Mouse (Mus musculus): Measurements from ENCODE around the gene Dhrs7b. TPM values are rescaled to one million over a fixed set of nuclear protein-coding genes. Genes with fewer than 3 reads are reported as not detected.
"Not testable (repeated sequence)": the region's sequence is repeated elsewhere in the genome, so short reads cannot be mapped to it uniquely, and the experiment has no call there.

Gene Dhrs7b
- polyA plus RNA-seq (2012; rRNA removed), result 17.0 and 17.2 TPM in 2 replicates

DNA sequence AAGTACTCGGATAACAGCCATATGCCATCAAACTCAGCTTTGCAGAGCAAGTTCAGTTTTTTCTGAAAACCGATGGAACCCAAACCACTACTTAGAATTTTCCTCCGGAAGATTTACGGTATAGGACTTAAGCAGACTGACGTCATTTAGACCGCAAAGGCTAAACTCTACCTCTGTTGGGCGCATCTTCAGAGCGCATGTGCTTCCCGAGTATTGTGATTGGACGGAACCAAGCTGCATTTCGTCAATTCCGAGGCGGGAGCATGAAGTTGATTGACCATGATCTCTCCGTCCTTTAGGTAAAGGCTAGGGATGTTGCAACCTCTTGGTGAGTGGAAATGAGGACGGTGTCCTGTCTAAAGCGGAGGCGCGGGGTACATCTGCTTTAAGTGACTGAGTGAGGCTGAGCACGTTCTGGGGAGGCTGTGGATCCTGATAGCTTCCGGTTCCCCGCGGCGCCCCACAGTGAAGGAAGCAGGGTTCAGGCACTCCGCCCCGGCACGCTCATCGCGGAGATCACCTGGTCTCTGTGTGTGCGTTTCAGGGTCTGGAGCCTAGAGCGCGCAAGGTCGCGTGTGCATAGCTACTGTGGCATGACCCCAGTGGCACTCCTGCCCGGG is at the start of gene Dhrs7b:
TSS of gene Dhrs7b (plus strand) at position 199 of the 620 bp plus-strand sequence.
- peak; percentile 60 for DNase-seq (ENCODE audit: low spot score)

DNA sequence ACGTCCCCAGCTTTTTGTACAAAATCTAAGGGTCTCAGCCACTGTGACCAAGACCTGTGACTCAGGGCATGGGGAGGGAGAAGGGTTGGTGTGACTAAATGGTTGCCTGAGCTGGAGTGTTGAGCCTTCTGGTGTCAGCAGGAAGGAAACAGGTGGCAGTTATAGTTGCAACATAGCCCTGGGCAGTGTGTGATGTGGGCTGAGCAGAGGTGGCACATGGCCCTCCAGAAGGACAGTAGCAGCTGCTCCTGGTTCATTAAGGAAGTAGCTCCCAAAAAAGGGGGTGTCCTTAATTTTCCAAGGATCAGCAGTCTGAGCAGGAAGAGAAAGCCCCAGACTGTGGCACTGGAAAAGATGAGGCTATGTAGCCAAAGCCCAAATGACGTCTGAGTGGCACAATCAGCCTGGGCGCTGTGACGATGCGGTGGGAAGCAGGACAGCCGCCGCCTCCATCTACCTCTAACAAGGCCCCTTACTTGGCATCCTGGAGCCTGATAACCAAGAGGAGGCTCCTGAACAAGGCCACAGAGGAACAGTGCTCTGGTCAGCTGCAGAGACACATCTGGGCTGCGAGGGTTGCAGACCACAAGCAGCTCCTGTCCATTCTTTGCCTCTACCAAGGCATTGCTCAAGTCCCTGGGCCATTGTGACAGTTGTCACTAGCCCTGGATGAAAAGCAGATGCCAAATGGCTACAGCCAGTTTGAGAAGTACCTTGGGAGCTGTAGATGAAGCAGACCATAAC is 46.1 kb upstream of the Dhrs7b start:
- no peak for DNase-seq (ENCODE audit: low spot score)

DNA sequence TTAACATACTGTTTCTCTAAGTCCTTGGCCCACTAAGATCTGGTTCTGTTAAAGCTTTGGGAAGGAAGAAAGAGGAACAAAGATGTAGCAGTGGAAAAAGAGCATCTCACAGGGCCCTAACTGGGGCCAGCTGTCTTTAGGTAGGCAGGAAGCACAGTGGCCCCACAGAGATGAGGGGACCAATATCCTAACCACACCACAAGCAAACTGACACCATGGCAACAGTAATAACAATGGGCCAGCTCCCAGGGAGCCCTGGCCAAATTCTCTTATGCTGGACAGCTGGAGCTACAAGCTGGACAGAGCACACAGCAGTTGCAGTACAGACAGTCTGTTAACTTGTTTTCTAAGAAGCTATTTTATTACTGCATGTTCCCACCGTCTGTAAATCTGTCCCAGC is 42.8 kb upstream of the Dhrs7b start:
- DNase-seq (ENCODE audit: low spot score), result no peak

DNA sequence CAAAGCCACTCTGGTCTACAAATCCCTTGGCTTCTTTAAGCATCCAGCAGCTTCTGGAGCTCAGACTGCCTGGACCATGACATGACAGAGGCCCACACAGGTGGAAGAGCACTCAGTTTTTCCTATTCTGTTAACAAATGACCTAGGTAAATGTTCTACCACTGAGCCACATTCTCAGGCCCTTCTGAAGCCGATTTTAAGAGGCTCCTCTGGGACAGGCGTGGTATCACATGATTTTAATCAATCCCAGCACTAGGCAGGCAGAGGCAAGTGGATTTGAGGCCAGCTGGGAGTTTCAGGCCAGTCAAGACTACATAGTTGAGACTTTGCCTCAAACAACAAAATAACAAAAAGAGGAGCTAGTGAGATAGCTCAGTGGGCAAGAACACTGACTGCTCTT is 40.0 kb upstream of the Dhrs7b start:
- no peak for DNase-seq (ENCODE audit: low spot score)

DNA sequence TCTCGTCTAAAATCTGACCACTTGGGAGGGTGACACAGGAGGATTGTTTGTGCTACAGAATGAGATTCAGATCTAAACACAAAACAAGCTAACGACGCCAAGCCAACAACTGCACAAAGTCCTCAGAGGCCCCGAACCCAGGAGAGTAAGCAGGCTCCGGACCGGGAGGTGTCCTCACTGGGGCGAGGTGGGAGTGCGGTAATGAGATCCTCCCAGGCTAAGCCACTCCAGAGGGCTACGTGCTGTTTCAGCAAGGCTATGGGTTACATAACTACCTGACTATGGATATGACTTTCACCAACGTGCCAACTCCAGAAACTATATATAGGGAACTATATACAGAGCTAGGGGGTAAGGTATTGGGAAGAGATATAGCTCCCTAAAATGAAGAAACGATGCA is 34.1 kb upstream of the Dhrs7b start:
- DNase-seq (ENCODE audit: low spot score), result no peak

DNA sequence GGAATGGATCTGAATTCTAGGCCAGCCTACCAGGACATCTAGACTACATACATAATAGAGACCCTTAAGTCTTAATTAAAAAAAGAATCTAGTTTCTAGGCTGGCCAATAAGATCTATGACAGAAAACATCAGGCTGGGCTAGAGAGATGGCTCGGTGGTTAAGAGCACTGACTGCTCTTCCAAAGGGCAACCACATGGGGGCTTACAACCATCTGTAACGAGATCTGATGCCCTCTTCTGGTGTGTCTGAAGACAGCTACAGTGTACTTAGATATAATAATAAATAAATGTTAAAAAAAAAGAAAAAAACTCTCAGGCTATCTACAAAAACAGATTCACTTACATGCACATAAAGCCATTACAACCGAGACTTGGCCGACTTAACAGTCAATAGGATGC is 30.5 kb upstream of the Dhrs7b start:
- no peak for DNase-seq (ENCODE audit: low spot score)

DNA sequence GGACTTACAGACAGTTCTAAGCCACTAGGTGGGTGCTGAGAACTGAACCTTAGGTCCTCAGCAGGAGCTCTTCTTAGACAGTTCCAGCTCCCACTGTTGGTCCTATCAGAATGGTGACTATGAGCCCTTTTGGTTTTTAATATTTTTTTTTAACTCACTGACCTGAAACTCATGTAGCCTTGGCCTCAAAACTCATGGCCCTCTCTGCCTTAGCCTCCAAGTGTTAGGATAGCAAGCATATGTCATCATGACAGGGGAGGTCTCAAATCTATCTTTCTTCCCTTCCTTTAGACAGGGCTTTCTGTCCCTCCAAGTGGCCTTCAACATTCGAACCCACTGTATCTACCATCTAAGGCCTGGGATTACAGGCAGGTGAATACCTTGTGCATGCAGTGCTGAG is 29.5 kb upstream of the Dhrs7b start:
- no peak for DNase-seq (ENCODE audit: low spot score)

DNA sequence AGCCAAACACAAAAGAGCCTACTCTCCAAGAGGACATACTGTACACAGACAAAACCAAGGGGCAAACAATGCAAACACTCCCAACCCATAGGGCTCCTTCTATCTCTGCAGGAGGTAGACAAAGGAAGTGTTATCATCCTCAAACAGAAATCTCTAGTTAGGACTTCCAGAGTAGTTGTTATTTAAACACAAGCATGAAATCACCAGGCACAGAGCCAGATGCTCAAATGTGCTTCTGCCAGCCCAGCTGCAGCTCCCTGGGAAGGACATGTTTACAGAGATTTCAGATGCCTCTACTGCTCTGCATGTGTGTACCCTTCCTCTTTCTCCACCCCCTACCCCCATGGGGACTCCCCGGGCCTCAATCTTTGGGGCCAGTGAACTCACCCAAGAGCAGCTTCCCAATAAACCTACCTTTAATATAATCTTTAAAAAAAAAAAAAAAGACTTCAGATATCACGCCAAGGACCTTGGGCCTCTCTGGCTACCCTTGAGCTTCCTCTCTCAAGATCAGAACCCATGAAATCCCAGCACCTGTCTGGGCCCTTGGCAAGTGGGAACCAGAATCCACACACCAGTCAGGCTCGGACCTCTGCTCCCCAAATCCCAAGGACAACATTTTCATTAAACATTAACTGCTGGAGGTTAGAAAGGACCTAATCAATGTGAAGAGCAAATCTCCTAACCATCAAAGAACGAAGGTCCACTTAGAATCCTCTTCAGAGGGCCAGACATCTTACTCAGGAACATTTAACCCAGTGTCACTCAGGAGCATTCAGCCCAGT is 22.0 kb upstream of the Dhrs7b start:
- DNase-seq (ENCODE audit: low spot score), result no peak

DNA sequence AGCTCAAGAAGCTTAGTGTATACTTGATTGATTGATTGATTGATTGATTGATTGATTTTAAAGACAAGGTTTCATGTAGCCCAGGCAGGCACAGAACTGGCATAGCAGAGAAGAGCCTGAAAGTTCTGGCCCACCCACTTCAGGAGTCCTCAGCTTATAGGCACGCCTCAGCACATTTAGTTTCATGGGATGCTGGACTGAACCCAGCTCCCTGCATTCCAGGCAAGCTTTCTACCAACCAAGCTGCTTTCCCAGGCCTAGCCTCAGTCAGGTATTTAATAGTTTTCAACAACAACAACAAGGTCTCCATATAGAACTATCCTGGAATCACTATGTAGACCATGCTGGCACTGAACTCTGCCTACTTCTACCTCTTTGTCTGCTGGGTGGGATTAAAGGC is 20.9 kb upstream of the Dhrs7b start:
- DNase-seq (ENCODE audit: low spot score), result no peak

DNA sequence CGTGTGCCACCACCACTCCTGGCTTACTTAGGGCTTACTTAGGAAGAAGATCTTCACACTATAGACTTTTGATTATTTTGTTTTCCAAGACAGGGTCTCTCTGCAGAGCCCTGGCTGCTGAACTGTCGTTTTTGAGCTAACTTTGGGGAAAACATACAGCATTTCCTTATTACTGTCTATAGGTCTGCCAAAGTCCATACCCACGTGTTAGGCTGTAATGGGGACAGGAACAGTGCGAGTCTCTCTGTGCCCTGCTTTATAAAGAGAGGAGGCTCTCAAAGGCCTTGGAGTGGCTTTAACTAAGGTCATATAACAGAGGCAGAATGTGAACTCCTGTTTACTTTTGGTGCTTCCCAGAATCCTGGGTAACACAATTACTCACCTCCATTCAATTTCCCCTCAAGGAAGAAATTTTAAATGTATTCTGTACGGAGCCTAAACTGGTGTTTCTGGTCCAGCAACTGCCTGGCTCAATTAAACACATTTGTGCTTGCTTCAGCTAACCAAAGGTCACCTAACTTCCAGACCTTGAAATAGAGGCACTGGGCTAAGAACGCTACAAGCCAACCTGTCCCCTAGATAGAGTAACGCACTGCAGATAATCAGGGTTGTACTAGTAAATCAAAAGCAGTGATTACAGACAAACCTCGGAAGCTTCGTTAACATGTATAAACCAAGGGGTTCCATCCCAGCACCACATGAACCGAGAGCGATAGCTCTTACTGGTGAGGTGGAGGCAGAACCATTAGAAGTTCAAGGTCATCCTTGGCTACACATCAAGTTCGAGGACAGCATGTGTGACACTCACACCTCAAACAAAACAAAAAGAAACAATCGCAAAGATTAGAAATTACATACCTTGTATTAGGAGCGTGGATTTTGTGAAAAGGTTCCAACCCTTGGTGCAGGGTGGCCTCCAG is 20.1 kb upstream of the Dhrs7b start:
- DNase-seq (ENCODE audit: low spot score), result no peak

DNA sequence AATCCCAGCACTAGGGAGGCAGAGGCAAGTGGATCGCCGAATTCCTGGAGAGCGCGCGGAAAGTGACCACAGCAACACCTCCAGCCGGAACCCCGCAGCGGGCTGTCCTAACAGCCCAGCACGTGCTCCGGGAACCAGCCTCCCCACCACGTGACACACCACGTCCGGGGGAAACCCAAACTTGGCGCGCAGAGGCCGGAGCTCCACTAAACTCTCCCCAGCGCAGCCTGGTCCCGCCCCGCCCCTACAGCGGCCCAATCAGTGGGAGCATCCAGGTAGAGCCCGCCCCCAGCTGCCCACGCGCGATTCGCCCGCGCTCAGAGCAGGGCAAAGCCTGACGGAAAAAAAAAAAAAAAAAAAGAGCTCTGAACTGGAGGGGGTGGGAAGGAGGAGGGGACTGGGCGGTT is 19.4 kb upstream of the Dhrs7b start:
- DNase-seq (ENCODE audit: low spot score), result peak; percentile 86

DNA sequence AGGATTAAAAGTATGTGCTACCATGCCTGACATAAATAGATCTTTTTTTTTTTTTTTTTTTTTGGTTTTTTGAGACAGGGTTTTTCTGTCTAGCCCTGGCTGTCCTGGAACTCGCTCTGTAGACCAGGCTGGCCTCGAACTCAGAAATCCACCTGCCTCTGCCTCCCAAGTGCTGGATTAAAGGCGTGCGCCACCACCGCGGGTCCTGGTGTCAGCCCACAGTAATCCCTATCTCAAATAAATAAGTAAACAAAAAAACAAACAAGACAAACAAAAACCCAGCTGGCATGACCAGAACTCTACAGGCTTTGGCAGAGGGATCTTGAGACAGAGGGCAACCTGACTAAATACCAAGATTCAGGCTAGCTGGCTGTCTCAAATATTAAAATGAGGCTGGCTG is 18.8 kb upstream of the Dhrs7b start, which contains the start of gene Shmt1:
TSS of gene Shmt1 (minus strand) at position 101 of the 400 bp plus-strand sequence.
- not testable (repeated sequence) for DNase-seq (ENCODE audit: low spot score)

DNA sequence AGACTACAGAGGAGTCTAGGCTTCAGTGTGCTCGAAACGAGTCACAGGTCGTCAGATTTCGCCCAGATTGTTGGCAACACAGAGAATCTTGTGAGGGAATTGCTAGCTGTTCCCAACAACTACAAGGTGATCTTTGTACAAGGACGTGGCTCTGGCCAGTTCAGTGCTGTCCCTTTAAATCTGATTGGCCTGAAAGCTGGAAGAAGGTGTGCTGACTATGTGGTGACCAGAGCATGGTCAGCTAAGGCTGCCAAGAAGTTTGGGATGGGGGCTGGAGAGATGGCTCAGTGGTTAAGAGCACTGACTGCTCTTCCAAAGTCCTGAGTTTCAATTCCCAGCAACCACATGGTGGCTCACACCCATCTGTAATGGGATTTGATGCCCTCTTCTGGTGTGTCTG is 14.0 kb upstream of the Dhrs7b start:
- no peak for DNase-seq (ENCODE audit: low spot score)

DNA sequence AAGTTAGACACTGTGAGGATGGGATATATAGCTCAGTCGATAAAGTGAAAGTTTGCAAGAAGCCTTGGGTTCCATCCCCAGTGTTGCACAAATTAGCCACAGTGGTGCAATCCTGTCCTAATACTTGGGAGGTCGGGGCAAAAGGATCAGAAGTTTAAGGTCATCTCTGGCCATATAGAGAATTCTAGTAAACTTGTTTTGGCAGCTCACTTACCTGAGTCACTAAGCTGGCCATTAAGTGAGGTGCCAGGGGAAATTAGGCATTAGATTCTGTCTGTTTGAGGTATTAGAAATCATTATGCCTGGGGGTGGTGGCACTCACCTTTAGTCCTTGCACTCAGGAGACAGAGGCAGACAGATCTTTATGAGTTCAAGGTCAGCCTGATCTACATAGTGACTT is 6.7 kb upstream of the Dhrs7b start:
- DNase-seq (ENCODE audit: low spot score), result no peak

DNA sequence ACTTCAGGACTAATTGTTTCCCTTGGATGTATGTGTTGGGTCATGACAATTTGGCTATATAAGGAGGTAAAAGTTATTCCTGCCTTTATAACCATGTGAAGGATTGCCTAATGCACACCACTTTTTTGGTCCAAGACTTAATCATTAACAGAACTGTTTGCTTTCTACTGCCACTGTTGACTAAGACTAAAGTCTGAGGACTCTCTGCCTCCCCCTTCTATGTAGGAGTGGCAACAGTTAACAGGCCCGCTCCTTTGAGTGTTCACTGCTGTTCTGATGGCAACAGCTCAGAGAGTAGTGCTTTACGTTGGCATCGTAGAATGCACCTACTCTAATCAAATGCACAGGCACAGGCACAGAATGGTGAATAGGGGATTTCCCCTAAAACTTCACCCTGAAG is 5.2 kb upstream of the Dhrs7b start:
- no peak for DNase-seq (ENCODE audit: low spot score)

DNA sequence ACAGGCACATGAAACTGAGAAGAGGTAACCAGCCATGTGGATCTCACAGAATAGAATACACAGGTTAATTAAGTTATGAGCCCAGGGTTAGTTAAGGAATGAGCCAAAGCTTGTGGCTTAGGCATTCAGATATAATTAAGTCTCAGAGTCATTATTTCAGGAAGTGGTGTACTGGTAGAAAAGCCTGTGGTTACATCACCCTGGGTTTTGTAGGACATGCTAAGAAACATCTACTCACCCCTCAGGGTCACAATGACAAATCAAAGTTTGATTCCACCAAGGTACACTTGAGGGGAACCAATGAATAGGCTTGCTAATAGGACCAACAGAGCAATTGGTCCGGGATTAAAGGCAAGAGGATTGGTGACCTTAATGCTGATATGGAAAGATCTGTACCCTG is 3.7 kb upstream of the Dhrs7b start:
- DNase-seq (ENCODE audit: low spot score), result no peak

DNA sequence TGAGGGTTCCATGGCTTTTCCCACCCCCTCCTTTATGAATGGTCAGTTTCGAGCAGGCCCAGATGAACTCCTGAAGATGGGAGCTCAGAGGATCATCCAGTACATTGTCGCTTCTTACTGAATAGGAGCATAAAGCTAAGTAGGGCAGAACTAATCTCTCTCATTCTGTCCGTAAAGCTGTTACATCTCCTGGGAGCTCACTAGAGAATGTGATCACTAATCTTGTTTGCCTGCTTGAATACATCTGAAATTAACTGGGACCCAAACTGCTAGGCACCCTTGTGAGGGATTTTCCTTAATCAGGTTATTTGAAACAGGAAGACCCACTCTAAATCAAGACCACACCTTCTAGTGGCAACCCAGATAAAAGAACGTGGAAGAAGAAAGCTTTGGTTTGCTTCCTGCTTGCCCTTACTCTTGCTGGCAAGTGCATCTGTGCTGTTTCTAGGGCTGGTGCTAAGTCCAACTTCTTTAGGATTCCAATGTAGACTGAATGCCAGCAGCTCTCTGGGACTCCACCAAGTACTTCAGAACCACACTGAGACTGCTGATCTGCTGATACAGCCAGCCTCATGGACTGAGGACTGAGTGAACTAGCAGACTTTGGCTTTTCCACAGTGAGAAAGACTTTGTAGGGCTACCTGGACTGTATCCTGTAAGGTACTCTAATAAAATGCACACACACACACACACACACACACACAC is 3.0 kb upstream of the Dhrs7b start:
- no peak for DNase-seq (ENCODE audit: low spot score)

DNA sequence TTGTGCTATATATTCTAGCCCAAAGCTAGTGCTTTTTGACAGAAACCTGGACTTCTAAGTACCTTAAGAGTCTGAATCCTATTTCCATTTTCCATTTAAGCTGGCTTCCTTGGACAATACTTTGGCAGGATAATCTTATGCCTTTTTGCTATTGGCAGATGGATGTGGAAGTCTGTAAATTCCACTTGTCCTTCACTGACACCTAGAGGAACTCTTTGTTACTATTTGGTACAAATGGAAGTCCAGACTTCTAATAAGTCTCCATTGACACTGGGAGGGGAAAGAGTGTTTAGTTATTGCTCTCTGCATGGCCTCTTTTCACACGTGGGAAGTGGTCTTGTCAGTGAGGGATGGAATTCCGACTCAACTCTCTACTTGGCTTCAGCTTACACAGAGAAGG is 1.5 kb upstream of the Dhrs7b start:
- DNase-seq (ENCODE audit: low spot score), result no peak

DNA sequence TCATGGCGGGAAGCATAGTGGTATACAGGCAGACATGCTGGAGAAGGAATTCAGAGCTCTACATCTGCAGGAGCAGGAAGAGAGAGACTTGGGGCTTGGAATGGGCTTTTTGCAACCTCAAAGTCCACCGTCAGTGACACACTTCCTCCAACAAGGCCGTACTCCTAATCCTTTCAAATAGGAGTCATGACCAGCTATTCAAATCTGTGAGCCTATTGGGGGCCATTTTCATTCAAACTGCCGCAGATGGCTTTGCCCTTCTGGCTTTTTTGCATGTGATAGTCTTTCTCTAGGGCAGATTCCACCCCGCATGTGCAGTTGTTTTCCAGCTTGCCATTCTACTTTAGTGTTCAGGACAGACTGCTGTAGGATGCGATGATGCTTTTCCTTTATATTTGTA is 6.5 kb downstream of the Dhrs7b start:
- DNase-seq (ENCODE audit: low spot score), result no peak

DNA sequence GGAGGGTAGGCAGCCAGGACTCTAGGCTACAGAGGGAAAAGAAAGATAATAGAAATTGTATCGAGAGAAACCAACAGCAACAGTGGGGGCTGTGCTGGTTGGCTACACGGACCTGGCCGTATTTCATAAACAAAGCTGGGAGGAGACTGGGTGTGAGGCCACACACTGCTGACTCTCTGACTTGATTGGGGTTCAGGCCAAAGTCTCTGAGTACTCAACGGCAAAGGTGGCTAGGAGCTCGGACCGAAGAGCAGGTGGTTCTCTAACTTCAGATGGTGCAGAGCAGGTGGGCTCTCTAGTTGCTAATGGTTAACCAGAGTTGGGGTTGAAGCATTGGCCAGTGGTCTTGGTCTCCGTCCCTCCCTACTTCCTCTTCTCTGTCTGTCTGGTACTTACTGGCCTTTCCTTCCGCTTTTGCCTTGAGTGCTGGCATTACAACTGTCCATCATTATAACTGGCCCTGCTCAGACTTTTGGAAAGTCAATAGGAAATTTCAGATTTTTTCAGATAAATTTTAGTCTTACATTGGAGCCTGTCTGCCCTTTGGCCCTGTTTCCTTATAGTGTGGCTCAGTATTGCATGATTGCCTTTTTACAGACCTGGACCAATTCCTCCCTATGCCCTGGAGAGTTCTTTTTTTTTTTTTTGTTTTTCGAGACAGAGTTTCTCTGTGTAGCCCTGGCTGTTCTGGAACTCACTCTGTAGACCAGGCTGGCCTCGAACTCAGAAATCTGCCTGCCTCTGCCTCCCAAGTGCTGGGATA is 7.4 kb downstream of the Dhrs7b start:
- DNase-seq (ENCODE audit: low spot score), result no peak

All from urinary bladder, adult 2 months (tissue).